Mouse (Mus musculus) brain, embryonic 14.5 days (tissue): ENCODE measurements around the gene Gm14862. TPM values are rescaled to one million over a fixed set of nuclear protein-coding genes. Genes with fewer than 3 reads are reported as not detected.
"Not testable (repeated sequence)": the region's sequence is repeated elsewhere in the genome, so short reads cannot be mapped to it uniquely, and the experiment has no call there.

Experiments
- DNase-seq: peaks from one replicate; pipeline ENCODE4 v3.0.0-alpha.2; 2011; ENCODE audit warnings: low read depth
- CTCF ChIP-seq: fragments of 200-500 bp; IDR thresholded peaks from 2 replicates; pipeline ENCODE4 v1.5.1; 2012; ENCODE audit warnings: inconsistent platforms, mild to moderate bottlenecking, moderate library complexity, borderline replicate concordance; ENCODE audit not compliant: insufficient read depth, insufficient read length; ENCODE audit errors: extremely low read depth
- POLR2A ChIP-seq: fragments of 200-500 bp; IDR thresholded peaks from 2 replicates; pipeline ENCODE4 v1.6.1; 2012; ENCODE audit warnings: mild to moderate bottlenecking, inconsistent platforms, borderline replicate concordance; ENCODE audit not compliant: poor library complexity, insufficient read depth, insufficient read length, severe bottlenecking; ENCODE audit errors: extremely low read depth
- polyA plus RNA-seq: library from polyadenylated mRNA; depleted of rRNA; stranded (reverse); fragments of >200 nt; gene quantifications from 2 replicates; pipeline ENCODE4 v1.2.3, GENCODE M21; 2012; rRNA removed

The Gm14862 gene
- polyA plus RNA-seq = not detected in 2 replicates

DNA sequence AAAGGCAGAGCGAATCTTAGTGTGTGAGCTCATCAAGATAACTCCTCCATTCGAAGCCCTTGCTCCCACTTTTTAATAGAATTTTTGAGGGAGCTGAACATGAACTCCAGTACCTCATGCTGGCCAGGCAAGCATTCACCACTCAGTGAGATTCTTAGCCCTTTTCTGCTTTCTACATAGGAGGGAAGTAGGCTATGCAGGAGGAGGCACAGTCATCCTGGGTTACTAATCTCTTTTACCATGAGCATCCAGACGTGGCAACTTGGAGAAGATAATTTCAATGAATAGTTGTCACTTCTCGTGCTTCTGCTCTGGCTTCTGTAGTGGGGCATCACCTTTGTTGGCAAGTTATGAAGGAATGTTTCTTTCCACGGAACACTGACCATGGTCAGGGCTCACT is at the start of gene Gm14862:
TSS of gene Gm14862 (minus strand) at position 134 of the 400 bp plus-strand sequence.
- no peak for DNase-seq
- no peak for TF ChIP-seq POLR2A
- no peak for TF ChIP-seq CTCF

DNA sequence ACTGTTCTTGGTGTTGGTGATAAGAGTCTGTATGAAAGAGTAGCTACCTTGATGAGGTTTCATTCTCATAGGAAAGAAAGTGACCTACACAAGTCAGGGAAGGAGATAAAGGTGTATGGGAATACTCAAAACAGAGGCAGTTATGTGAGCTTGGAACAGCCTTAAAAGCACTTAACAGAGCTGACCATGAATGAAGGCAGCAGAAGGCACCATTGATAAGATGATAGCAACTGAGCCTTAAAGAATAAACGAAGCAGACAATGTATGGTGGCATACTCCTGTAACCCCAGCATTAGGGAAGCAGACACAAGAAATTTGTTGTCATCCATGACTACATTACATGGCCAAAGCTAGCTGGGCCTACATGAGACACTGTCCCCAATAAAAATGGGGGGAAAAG is 46.8 kb upstream of the Gm14862 start:
- TF ChIP-seq POLR2A = no peak
- TF ChIP-seq CTCF = no peak
- DNase-seq = no peak

DNA sequence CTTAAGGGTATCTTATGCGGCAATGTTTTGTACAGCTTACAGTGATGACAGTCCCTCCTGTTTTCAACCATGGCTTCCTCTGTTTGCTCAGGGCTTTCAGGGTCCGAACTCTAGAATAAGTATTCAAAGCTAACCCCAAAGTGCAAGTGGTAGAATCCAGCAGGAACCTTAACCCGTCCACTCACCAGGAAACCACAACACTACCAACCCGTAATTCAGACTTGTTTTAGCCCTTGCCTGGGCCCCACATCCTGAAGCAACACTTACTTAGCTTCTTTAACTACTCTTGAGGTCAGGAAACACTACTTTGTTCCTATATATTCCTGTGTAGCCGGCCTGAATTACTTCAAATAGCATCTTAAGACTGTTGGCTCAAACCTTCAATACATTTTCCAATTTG is 46.1 kb upstream of the Gm14862 start:
- no peak for DNase-seq
- TF ChIP-seq CTCF (no peak), POLR2A (no peak)

DNA sequence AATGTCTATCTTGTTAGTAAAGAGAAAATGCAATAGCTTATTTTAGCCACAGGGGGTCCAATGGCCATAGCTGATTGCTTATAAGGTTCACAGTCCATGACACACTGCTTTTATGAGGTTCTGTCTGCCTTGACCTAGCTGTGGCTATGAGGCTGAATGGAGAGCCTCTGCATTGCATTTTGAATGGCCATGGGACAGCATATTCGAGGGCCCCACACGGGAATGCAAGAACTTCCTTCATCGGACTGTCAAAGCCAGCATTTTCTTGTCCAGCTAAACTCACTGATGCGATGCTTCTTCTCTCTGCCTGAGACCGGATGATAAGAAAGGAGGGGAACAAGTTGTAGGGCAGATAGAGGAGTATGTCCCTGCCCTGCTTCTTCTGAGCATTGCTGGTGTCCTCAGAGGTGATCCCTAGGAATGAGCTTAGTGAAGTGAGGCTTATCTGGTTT is 41.7 kb upstream of the Gm14862 start:
- no peak for TF ChIP-seq POLR2A
- DNase-seq = no peak

DNA sequence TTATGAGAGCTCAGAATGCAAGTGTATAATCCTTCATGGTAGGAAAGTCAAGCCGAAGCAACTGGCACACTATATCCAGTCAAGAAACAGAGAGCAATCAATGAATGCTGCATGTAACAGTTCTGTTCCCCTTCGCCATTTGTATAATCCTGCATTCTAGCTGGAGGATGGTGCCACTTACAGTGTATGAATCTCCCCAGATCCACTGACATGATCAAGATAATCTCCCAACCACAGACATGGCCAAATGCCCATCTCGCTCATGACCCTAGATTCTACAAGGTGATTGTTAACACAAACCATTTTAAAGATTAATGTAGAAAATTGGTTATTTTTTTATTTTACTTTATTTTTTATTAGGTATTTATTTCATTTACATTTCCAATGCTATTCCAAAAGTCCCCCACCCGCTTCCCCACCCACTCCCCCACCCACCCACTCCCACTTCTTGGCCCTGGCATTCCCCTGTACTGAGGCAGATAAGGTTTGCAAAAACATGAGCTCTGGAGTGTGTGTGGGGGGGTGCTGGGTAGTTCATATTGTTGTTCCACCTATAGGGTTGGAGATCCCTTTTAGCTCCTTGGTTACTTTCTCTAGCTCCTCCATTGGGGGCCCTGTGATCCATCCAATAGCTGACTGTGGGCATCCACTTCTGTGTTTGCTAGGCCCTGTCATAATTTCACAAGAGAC is 36.6 kb upstream of the Gm14862 start:
- DNase-seq = not testable (repeated sequence)

DNA sequence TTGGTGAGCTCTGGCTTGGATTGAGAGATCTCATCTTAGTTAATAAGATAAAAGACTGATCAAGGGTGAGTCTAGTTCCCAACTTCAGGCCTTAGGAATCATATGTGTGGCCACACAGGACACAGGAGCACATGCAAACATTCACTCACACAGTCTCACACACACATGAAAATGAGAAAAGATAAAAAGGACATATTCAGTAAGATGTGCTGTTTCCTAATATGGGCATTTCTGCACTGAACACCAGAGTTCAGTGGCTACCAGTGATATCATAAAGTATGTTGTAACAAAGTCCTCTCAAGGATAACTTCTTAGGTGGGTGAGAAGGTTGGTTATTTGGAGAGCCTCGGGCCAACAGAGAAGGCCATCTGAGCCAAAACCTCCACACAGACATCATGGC is 26.8 kb upstream of the Gm14862 start, which contains the start of gene H2al1m:
TSS of gene H2al1m (plus strand) at position 301 of the 400 bp plus-strand sequence.
- not testable (repeated sequence) for DNase-seq

DNA sequence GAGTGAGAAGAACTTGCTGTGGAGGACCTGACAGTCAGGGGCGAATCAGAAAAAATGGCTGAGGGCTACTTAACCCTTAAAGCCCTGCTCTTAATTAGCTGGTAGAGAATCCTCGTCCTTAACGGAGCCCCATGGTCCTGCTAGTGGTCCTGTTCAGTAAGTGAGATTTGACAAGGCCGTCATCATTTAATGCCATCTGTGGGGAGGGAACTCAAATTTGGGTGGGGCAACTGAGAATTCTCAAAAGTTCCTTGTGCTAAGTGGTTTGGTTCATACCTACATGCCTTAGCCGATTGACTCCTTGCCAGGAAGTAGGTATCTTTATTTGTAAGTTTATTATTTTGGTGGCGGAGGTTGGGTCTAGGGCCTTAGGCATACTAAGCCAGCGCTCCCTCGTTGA is 17.6 kb upstream of the Gm14862 start:
- no peak for TF ChIP-seq CTCF
- no peak for TF ChIP-seq POLR2A
- no peak for DNase-seq

DNA sequence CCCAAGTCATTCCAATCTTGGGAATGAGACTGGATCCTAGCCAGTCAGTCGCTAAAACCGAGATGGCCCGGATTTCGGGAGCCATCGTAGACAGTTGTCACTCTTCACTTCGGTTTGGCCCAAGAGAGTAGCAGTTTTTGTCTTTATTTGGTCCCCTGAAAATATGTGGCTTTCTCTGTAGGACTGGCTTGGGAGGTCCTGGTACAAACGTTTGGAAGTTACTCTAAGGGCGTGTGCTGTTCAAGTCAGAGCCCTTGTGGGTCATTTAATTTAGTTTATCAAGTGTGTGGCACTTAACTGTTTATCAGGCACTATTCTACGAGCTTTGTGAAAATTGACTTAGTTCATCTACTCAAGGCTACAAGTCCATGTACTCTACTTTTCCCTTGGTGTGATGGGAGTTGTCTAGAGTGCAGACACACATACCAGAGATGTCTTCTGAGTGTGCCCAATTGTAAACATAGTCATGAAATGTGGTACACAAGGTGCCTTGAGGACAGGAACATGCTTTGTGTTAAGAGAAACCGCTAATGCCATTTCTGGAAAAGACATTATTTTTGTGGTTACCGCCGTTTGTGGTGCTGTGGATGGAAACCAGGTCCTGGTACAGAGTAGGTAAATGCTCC is 16.8 kb upstream of the Gm14862 start:
- TF ChIP-seq POLR2A = no peak
- TF ChIP-seq CTCF = no peak
- no peak for DNase-seq

DNA sequence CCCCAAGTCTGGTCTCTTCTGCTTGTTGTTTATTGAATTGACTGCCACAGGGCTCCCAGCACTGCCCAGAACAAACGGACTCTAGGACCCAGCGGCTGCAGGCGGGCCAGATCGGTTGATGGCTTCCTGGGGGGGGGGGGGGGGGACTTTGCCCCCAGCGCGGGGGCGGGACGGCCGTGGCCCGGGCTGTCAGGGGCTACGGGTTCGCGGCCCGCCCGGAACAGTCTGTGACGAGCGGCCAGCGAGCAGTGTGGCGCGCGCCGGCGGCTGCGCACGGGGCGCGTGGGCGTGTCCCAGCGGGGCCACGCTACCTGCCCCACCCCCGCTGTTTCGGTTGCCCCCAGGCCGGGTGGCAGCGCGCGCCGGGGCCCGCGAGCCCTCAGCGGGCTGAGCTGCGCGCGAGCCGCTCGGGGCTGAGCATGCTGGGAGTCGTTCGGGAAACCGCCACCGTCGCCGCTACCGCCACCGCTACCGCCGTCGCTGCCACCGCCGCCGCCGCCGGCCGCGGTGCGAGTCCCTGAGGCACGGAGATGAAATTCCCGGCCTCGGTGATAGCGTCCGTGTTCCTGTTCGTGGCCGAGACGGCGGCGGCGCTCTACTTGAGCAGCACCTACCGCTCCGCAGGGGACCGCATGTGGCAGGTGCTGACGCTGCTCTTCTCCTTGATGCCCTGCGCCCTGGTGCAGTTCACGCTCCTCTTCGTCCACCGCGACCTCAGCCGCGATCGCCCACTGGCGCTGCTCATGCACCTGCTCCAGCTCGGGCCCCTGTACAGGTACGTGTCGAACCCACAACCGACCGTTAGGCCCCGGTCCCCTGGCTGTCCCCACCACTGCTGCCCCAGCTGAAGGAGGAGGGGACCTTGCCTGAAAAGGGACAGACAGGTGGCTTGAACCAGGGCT is 16.0 kb upstream of the Gm14862 start, which contains the start of gene Xk:
TSS of gene Xk (plus strand) at position 297 of the 902 bp plus-strand sequence.
- 0 out of 2 replicates have a peak, but pooled peaks have one; percentile 13 for TF ChIP-seq POLR2A
- TF ChIP-seq CTCF = no peak
- peak; percentile 83 for DNase-seq

DNA sequence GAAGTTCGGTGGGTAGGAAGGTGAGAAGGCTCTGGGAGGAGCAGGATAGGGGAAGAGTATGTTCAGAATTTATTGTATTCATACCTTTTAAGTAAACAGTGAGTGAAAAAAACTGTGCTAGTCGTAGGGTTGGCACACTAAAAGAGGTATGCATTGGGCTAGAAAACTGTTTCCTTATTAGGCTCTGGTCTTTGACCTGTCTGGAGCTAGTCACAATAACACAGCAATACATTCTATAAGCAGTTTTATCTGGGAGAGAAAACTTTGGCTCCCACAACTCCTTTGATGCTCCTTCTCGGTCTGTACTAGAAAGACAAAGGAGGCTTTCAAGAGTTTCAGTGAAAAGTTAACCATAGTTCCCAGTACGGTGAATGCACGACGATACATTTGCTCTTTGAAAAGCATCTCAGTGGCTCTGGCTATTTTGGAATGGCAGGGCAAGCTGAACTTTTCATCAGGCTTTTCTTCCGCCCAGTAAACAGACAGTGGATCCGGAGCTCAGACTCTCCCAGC is 15.3 kb upstream of the Gm14862 start:
- DNase-seq = no peak

DNA sequence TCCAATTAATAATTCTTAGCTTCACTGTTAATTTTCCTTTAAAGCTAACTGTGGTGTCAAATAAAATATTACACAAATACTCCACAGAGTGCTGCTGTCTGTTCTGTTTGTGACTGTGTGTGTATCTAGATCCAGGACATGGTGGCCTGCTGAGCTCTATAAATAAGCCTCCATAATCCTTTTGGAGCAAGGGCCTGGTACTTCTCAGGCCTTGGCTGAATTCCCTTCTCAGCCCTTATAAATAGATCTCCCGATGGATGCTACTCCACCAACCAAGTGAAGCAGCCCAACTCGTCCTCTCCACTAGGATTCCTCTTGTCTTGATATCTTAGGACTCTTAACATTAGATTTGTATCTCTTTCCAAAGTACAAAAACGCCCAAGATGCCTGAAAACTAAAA is 14.4 kb upstream of the Gm14862 start:
- no peak for DNase-seq
- TF ChIP-seq CTCF = no peak
- TF ChIP-seq POLR2A = no peak

More for the DNA sequence above, 15.3 kb upstream of the Gm14862 start:
- no peak for TF ChIP-seq CTCF
- no peak for TF ChIP-seq POLR2A
